Mouse (Mus musculus): ENCODE measurements around the gene Crocc2. TPM values are rescaled to one million over a fixed set of nuclear protein-coding genes. Genes with fewer than 3 reads are reported as not detected.
A peak's percentile ranks its signal among the peaks of the same experiment; 100 is the strongest.
"Not testable (repeated sequence)": the region's sequence is repeated elsewhere in the genome, so short reads cannot be mapped to it uniquely, and the experiment has no call there.

Crocc2 gene
- polyA plus RNA-seq, 1 experiment from 2014 or later: 0.18 TPM

GRCm38 (mm10) chr1:93165447-93165846 lies 3.1 kb upstream of the Crocc2 start:
- 78% methylated on average over 9 of the region's 9 CpGs for WGBS
- H3K27ac ChIP-seq: no peak overlapping the region
- H3K4me1 ChIP-seq: peaks cover 4% of the 10 kb centered on the region; the same call in 1 of the 2 replicates
- no peaks in the 10 kb centered on the region for H3K27me3 ChIP-seq
- H3K4me2 ChIP-seq (replicated peaks): no peak overlapping the region
- no peak for ATAC-seq (ENCODE audit: insufficient number of reproducible peaks, insufficient read depth, low FRiP score, low TSS enrichment)
- no peaks in the 10 kb centered on the region for H3K36me3 ChIP-seq
- no peak overlapping the region for H3K9ac ChIP-seq
- H3K4me3 ChIP-seq: no peak overlapping the region
- H3K9me3 ChIP-seq: no peaks in the 10 kb centered on the region

GRCm38 (mm10) chr1:93166346-93167079 lies 2.0 kb upstream of the Crocc2 start:
- H3K4me2 ChIP-seq (replicated peaks): no peak overlapping the region

GRCm38 (mm10) chr1:93173665-93174064 lies 5.1 kb downstream of the Crocc2 start:
- no peak overlapping the region for H3K4me3 ChIP-seq
- H3K4me1 ChIP-seq: peaks cover 28% of the 10 kb centered on the region
- H3K4me2 ChIP-seq (replicated peaks): no peak overlapping the region
- H3K9me3 ChIP-seq: no peaks in the 10 kb centered on the region
- H3K27me3 ChIP-seq: 0 out of 2 replicates have a peak, but pooled peaks cover 3% of the 10 kb centered on the region
- H3K27ac ChIP-seq: no peak overlapping the region
- no peak for ATAC-seq (ENCODE audit: insufficient number of reproducible peaks, insufficient read depth, low FRiP score, low TSS enrichment)
- no peaks in the 10 kb centered on the region for H3K36me3 ChIP-seq
- H3K9ac ChIP-seq: no peak overlapping the region
- WGBS: 64% methylated on average over 4 of the region's 4 CpGs

More at GRCm38 (mm10) chr1:93166346-93167079, 2.0 kb upstream of the Crocc2 start:
- 80% methylated on average over 11 of the region's 11 CpGs for WGBS
- Histone ChIP-seq H3K4me1 (peaks cover 4% of the 10 kb centered on the region; the same call in 1 of the 2 replicates), H3K9ac (no peak overlapping the region), H3K4me3 (no peak overlapping the region), H3K36me3 (no peaks in the 10 kb centered on the region), H3K27me3 (no peaks in the 10 kb centered on the region), H3K9me3 (no peaks in the 10 kb centered on the region), H3K27ac (no peak overlapping the region)
- ATAC-seq (ENCODE audit: insufficient number of reproducible peaks, insufficient read depth, low FRiP score, low TSS enrichment): no peak

- peaks cover 28% of the 10 kb centered on the region for H3K4me1 ChIP-seq
- no peak overlapping the region for H3K4me3 ChIP-seq
- H3K27me3 ChIP-seq: 0 out of 2 replicates have a peak, but pooled peaks cover 3% of the 10 kb centered on the region
- no peak overlapping the region for H3K27ac ChIP-seq
- H3K36me3 ChIP-seq: no peaks in the 10 kb centered on the region
- 1% methylated on average over 4 of the region's 4 CpGs for WGBS
- H3K9me3 ChIP-seq: no peaks in the 10 kb centered on the region
- H3K9ac ChIP-seq: no peak overlapping the region
- no peak overlapping the region for H3K4me2 ChIP-seq (replicated peaks)
- no peak for ATAC-seq (ENCODE audit: insufficient number of reproducible peaks, insufficient read depth, low FRiP score, low TSS enrichment)
These were observed 5.9 kb downstream of the Crocc2 start for GRCm38 (mm10) chr1:93174399-93174798.

GRCm38 (mm10) chr1:93175849-93176248 lies 7.3 kb downstream of the Crocc2 start:
- Histone ChIP-seq H3K9me3 (no peaks in the 10 kb centered on the region), H3K27ac (peak overlapping the region; percentile 78), H3K27me3 (0 out of 2 replicates have a peak, but pooled peaks cover 3% of the 10 kb centered on the region), H3K4me3 (no peak overlapping the region), H3K9ac (no peak overlapping the region), H3K4me2 (replicated peaks) (peak overlapping the region; percentile 69), H3K4me1 (peaks cover 28% of the 10 kb centered on the region), H3K36me3 (no peaks in the 10 kb centered on the region)
- ATAC-seq (ENCODE audit: insufficient number of reproducible peaks, insufficient read depth, low FRiP score, low TSS enrichment): peak; percentile 10; the same call in 1 of the 2 replicates
- 12% methylated on average over 6 of the region's 6 CpGs for WGBS

GRCm38 (mm10) chr1:93176525-93177332 lies 8.2 kb downstream of the Crocc2 start:
- 1% methylated on average over 42 of the region's 44 CpGs for WGBS
- H3K4me1 ChIP-seq: peaks cover 32% of the 10 kb centered on the region
- ATAC-seq (ENCODE audit: insufficient number of reproducible peaks, insufficient read depth, low FRiP score, low TSS enrichment): peak; percentile 75

GRCm38 (mm10) chr1:93182281-93182680 lies 13.8 kb downstream of the Crocc2 start:
- Histone ChIP-seq H3K4me3 (no peak overlapping the region), H3K4me2 (replicated peaks) (no peak overlapping the region), H3K9ac (no peak overlapping the region), H3K36me3 (no peaks in the 10 kb centered on the region), H3K27ac (no peak overlapping the region), H3K27me3 (no peaks in the 10 kb centered on the region), H3K4me1 (peaks cover 5% of the 10 kb centered on the region), H3K9me3 (no peaks in the 10 kb centered on the region)
- no peak for ATAC-seq (ENCODE audit: insufficient number of reproducible peaks, insufficient read depth, low FRiP score, low TSS enrichment)
- WGBS: 86% methylated on average over 7 of the region's 7 CpGs

More at GRCm38 (mm10) chr1:93176525-93177332, 8.2 kb downstream of the Crocc2 start:
- Histone ChIP-seq H3K27me3 (0 out of 2 replicates have a peak, but pooled peaks cover 3% of the 10 kb centered on the region), H3K27ac (peak overlapping the region; percentile 78), H3K4me3 (peak overlapping the region; percentile 33), H3K4me2 (replicated peaks) (peak overlapping the region; percentile 69), H3K9me3 (no peaks in the 10 kb centered on the region), H3K36me3 (no peaks in the 10 kb centered on the region), H3K9ac (peak overlapping the region; percentile 37; the same call in 1 of the 2 replicates)

GRCm38 (mm10) chr1:93184071-93184828 lies 15.7 kb downstream of the Crocc2 start:
- Histone ChIP-seq H3K9me3 (no peaks in the 10 kb centered on the region), H3K4me2 (replicated peaks) (no peak overlapping the region), H3K4me1 (0 out of 2 replicates have a peak, but pooled peaks cover 4% of the 10 kb centered on the region), H3K9ac (no peak overlapping the region), H3K36me3 (no peaks in the 10 kb centered on the region), H3K27ac (no peak overlapping the region), H3K27me3 (peaks cover 3% of the 10 kb centered on the region; the same call in 1 of the 2 replicates), H3K4me3 (no peak overlapping the region)
- no peak for ATAC-seq (ENCODE audit: insufficient number of reproducible peaks, insufficient read depth, low FRiP score, low TSS enrichment)
- 77% methylated on average over 14 of the region's 14 CpGs for WGBS

GRCm38 (mm10) chr1:93190726-93191305 lies 22.3 kb downstream of the Crocc2 start:
- Histone ChIP-seq H3K4me1 (peaks cover 4% of the 10 kb centered on the region; the same call in 1 of the 2 replicates), H3K4me2 (replicated peaks) (peak overlapping the region; percentile 19; the same call in 1 of the 2 replicates), H3K27ac (no peak overlapping the region), H3K9ac (0 out of 2 replicates have a peak overlapping the region, but pooled peaks have one; percentile 7), H3K27me3 (peaks cover 16% of the 10 kb centered on the region), H3K9me3 (no peaks in the 10 kb centered on the region), H3K4me3 (no peak overlapping the region), H3K36me3 (no peaks in the 10 kb centered on the region)
- ATAC-seq (ENCODE audit: insufficient number of reproducible peaks, insufficient read depth, low FRiP score, low TSS enrichment): no peak
- 4% methylated on average over 17 of the region's 17 CpGs for WGBS

GRCm38 (mm10) chr1:93194961-93195360 lies 26.4 kb downstream of the Crocc2 start:
- Histone ChIP-seq H3K4me1 (peaks cover 4% of the 10 kb centered on the region; the same call in 1 of the 2 replicates), H3K36me3 (no peaks in the 10 kb centered on the region), H3K27ac (no peak overlapping the region), H3K9me3 (0 out of 2 replicates have a peak, but pooled peaks cover 5% of the 10 kb centered on the region), H3K9ac (no peak overlapping the region), H3K4me2 (replicated peaks) (no peak overlapping the region), H3K27me3 (peaks cover 11% of the 10 kb centered on the region), H3K4me3 (no peak overlapping the region)
- ATAC-seq (ENCODE audit: insufficient number of reproducible peaks, insufficient read depth, low FRiP score, low TSS enrichment): no peak
- 89% methylated on average over 3 of the region's 3 CpGs for WGBS

GRCm38 (mm10) chr1:93197454-93197853 lies 28.9 kb downstream of the Crocc2 start:
- not testable (repeated sequence) for H3K4me3 ChIP-seq; H3K27me3 ChIP-seq; H3K9ac ChIP-seq; H3K4me2 ChIP-seq (replicated peaks); H3K27ac ChIP-seq; H3K36me3 ChIP-seq; ATAC-seq (ENCODE audit: insufficient number of reproducible peaks, insufficient read depth, low FRiP score, low TSS enrichment); H3K4me1 ChIP-seq; H3K9me3 ChIP-seq
- WGBS: 87% methylated on average over 2 of the region's 2 CpGs

All from embryonic facial prominence, embryonic 12.5 days (tissue).